Mouse (Mus musculus) hindbrain, embryonic 16.5 days (tissue): ENCODE data around the gene Zfp131. TPM values are rescaled to one million over a fixed set of nuclear protein-coding genes. Genes with fewer than 3 reads are reported as not detected.
A peak's percentile ranks its signal among the peaks of the same experiment; 100 is the strongest.
"Not testable (repeated sequence)": the region's sequence is repeated elsewhere in the genome, so short reads cannot be mapped to it uniquely, and the experiment has no call there.

ENCODE experiments used
- ATAC-seq: fragments of 200-750 bp; cut with Nextera tagmentation; 2 replicates; pipeline ENCODE4 v1.8.0; 2017; ENCODE audit warnings: moderate TSS enrichment, moderate library complexity
- H3K27ac ChIP-seq: fragments of 300-500 bp; sonication (generic); 2 replicates; pipeline ENCODE4 v1.5.1; 2014; ENCODE audit warnings: low read depth, mild to moderate bottlenecking, control low read depth, low read length, moderate library complexity
- H3K27me3 ChIP-seq: fragments of 300-500 bp; sonication (generic); replicated peaks from 2 replicates; pipeline ENCODE4 v1.6.1; 2014; ENCODE audit warnings: low read length; ENCODE audit not compliant: control insufficient read depth, insufficient read depth
- H3K36me3 ChIP-seq: fragments of 300-500 bp; sonication (generic); 2 replicates; pipeline ENCODE4 v1.6.1; 2014; ENCODE audit warnings: mild to moderate bottlenecking, low read length, moderate library complexity, mixed read lengths; ENCODE audit not compliant: control insufficient read depth, insufficient read depth
- H3K4me1 ChIP-seq: fragments of 300-500 bp; sonication (generic); 2 replicates; pipeline ENCODE4 v1.6.1; 2014; ENCODE audit warnings: low read depth, low read length; ENCODE audit not compliant: control insufficient read depth, insufficient read depth
- H3K4me2 ChIP-seq: fragments of 300-500 bp; sonication (generic); 2 replicates; pipeline ENCODE4 v1.6.1; 2014; ENCODE audit warnings: mild to moderate bottlenecking, low read length, control low read depth, moderate library complexity
- H3K4me3 ChIP-seq: fragments of 300-500 bp; sonication (generic); 2 replicates; pipeline ENCODE4 v1.5.1; 2014; ENCODE audit warnings: mild to moderate bottlenecking, low read length, control low read depth, moderate library complexity
- H3K9ac ChIP-seq: fragments of 300-500 bp; sonication (generic); 2 replicates; pipeline ENCODE4 v1.6.1; 2014; ENCODE audit warnings: low read depth, mild to moderate bottlenecking, control low read depth, low read length, moderate library complexity
- H3K9me3 ChIP-seq: fragments of 300-500 bp; sonication (generic); 2 replicates; pipeline ENCODE4 v1.6.1; 2014; ENCODE audit warnings: mild to moderate bottlenecking, low read length, moderate library complexity; ENCODE audit not compliant: control insufficient read depth
- WGBS: fragments of 180-500 bp; shearing (Covaris S2); extraction: QIAGEN DNeasy Blood & Tissue Kit; methylation state at CpG from one replicate; pipeline ENCODE4 v1.1.7; 2014; 5-methylcytosine and 5-hydroxymethylcytosine counted together
- polyA plus RNA-seq: library from polyadenylated mRNA; unstranded; fragments of >200 nt; fragmentation: Nextera tagmentation; extraction: Ambion mirVana; gene quantifications from 2 replicates; pipeline ENCODE4 v1.2.1, GENCODE M21; 2015

Gene Zfp131
- polyA plus RNA-seq = 26.9 and 27.1 TPM in 2 replicates

DNA sequence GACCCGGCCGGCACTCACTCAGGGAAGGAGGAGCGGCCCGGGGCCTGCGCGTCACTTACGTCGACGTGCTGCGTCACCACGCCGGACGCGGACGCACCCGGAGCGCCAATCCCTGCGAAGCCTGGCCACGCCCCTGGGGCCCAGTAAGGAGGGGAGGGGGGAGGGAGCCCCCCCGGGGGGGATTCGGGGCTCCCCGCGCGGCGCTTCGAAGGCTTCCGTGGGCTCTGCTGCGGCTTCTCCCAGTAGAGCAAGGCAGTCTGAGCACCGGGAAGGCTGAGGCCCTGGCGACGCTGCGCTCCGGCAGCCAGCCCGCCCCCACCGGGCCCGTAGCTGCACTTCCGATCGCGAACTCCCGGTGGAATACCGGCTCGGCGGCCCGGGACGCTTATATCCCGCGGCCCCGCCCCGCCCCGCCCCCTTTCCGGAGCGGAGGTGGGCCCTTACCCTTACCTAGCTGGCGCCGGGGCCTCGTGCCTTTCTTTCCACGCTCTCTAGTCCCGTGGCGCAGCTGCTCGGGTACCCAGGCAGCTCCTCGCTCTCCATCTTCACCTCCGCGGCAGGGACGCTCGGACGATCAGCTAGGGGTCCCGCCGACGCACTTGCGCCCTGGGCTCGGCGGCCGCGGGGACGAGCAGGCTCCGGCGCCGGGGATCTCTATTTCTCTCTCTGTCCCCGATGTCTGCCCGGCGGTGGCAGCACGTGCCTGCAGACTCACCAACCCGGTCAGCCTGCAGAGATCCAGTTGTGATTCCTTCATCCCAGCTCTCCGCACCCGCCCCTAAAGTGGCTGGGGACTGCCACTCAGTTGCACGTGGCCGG, at the start of gene Zfp131:
Zfp131 (minus strand) TSS at position 129 of the 819 bp plus-strand sequence.
- peaks cover 6% of the 10 kb centered on the region for H3K36me3 ChIP-seq
- ATAC-seq = peak; percentile 97
- H3K27ac ChIP-seq = peak within 1 kb of the TSS; percentile 96
- peaks cover 15% of the 10 kb centered on the region for H3K4me1 ChIP-seq
- no peaks in the 10 kb centered on the region for H3K9me3 ChIP-seq
- WGBS = under 1% methylated on average over 48 of the region's 86 CpGs
- H3K9ac ChIP-seq = peak within 1 kb of the TSS; percentile 96
- peak within 1 kb of the TSS; percentile 93 for H3K4me3 ChIP-seq
- no peaks in the 10 kb centered on the region for H3K27me3 ChIP-seq
- peak within 1 kb of the TSS; percentile 90 for H3K4me2 ChIP-seq

DNA sequence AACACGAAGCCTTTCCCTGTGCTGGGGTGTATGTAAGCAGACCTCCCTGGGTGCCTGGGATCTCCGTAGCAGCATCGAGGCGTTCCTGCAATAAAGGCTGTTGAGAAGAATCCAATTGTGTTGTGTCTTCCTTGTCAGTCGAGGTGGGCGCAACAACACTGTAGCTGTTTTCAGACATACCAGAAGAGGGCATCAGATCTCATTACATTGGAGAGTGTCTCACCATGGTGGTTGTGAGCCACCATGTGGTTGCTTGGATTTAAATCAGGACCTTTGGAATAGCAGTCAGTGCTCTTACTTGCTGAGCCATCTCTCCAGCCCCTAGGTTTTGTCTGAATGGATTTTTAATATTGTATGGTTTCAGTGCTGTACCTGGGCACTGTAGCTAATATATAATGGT, 49.3 kb upstream of the Zfp131 start:
- not testable (repeated sequence) for H3K36me3 ChIP-seq, H3K27me3 ChIP-seq, H3K4me1 ChIP-seq, H3K27ac ChIP-seq, H3K9ac ChIP-seq, H3K4me3 ChIP-seq, H3K4me2 ChIP-seq, H3K9me3 ChIP-seq
- peak; percentile 68 for ATAC-seq
- WGBS = 18% methylated on average over 6 of the region's 6 CpGs

DNA sequence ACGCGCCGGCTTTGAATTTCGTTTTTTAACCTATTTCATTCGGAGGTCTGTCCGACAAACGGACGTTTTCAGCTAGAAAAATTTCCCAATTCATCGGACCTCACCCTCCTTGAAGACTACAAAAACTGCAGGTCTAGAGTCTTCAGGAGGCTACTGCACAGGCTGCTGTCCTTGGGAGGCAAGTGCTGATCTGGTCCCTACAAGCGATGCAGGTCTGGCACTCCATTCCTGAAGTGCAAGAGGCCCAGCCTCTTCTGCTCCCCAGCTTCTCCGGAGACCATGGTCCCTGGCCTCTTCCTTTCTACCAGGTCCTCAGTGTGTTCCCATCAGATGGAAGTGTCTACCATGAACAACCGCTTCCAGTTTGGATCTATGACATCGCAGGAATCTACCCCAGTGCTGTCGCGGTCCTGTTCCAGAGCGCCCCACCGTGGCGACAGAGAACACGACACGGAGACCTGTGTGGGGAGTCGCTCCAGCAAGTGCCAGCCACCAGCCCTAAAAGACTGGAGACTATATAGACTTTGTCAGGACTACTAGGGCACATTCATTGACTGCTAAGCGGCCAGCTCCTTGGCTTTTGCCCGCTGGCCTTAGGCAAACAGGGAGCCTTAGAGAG, 47.1 kb upstream of the Zfp131 start:
- H3K4me3 ChIP-seq, H3K9ac ChIP-seq, H3K27ac ChIP-seq, H3K4me2 ChIP-seq, H3K36me3 ChIP-seq, H3K4me1 ChIP-seq, H3K27me3 ChIP-seq, H3K9me3 ChIP-seq: not testable (repeated sequence)
- ATAC-seq = peak; percentile 43
- WGBS = 8% methylated on average over 11 of the region's 23 CpGs

DNA sequence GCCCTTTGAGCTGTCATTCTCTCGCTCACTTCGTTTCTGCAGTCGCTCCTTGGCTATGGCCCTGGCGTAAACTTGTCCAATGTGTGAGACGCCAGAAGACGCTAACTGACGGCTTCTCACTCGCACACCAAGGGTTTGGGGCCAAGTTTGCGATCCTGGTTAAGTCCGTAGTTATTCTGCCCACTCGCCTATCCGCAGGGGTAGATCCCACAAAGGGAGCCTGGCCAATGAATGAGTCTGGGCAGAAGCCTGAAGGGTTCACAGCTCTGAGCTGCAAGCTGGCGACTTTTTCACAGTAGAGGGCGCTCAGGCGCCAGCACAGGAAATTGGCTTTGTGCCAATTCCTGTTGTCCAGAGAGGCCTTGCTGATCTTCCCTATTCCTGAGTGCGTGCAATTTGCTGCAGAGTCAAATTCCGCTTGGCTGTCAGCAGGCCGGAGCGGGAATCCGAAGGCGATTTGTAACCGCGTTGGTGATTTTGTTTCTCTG, 45.7 kb upstream of the Zfp131 start:
- peak overlapping the region; percentile 28 for H3K4me3 ChIP-seq
- H3K9me3 ChIP-seq, H3K4me1 ChIP-seq, H3K27ac ChIP-seq, H3K36me3 ChIP-seq, H3K9ac ChIP-seq, H3K27me3 ChIP-seq: not testable (repeated sequence)
- 10% methylated on average over 20 of the region's 23 CpGs for WGBS
- peak; percentile 81 for ATAC-seq
- H3K4me2 ChIP-seq = peak overlapping the region; percentile 48

DNA sequence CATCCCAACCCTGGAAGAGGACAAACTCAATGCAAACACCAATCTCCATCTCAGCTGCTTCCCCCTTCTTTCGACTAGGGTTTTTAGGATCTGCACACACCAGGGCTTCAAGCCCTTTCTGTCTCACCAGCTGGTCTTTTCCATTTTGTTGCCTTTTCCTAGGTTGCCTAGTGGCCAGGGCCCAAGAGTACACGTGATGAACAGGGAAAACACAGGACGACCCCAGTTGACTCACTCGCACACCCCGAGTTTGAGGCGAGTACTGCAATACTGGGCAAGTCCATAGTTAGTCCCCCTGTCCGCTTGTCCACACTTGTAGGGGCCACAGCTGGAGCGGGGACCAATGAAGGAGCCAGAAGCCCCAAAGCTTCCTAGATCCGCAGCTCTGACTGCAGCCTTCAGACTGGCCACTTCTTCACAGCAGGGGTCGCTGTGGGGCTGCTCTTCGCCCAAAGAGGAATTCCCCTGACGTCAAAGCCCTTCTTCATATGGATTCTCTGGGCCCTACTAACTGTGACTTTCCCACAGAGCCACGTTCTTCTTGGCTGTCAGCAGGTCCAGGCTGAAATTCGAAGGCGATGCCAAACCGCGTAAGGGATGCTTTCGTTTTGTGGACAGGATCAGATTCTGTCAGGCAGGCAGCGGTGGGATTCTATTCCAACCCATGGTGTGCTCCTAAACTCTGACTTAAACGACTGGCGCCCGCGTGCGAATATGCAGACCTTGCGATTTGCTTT, 44.8 kb upstream of the Zfp131 start, which contains the start of gene D13Ertd608e:
D13Ertd608e (plus strand) TSS at position 687 of the 737 bp plus-strand sequence.
- H3K9me3 ChIP-seq, H3K27me3 ChIP-seq, H3K9ac ChIP-seq, H3K36me3 ChIP-seq, H3K4me1 ChIP-seq, H3K27ac ChIP-seq: not testable (repeated sequence)
- 18% methylated on average over 18 of the region's 25 CpGs for WGBS
- H3K4me2 ChIP-seq = peak within 1 kb of the TSS; percentile 48
- peak within 1 kb of the TSS; percentile 28 for H3K4me3 ChIP-seq
- ATAC-seq = peak; percentile 48

DNA sequence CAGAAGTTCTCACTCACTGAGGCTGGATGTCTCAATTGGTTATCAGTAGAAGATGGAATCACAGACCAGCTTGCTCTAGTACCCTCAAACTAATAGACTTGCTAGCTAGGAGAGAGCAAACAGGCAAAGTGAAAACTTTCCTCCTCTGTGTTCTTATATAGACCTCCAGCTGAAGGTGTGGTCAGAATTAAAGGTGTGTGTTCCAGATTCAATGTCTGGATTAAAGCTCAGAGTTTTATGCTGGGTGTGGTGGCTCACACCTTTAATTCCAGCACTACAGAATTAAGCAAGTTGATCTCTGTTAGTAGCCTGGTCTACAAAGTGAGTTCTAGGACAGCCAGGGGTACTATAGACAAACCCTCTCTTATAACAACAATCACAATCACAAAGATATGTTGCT, 39.4 kb upstream of the Zfp131 start, which contains the start of gene AF067063:
AF067063 (minus strand) TSS at position 101 of the 400 bp plus-strand sequence.
- H3K9me3 ChIP-seq, H3K27me3 ChIP-seq, H3K36me3 ChIP-seq, H3K27ac ChIP-seq, H3K4me3 ChIP-seq, H3K4me1 ChIP-seq, H3K4me2 ChIP-seq, ATAC-seq, H3K9ac ChIP-seq: not testable (repeated sequence)

DNA sequence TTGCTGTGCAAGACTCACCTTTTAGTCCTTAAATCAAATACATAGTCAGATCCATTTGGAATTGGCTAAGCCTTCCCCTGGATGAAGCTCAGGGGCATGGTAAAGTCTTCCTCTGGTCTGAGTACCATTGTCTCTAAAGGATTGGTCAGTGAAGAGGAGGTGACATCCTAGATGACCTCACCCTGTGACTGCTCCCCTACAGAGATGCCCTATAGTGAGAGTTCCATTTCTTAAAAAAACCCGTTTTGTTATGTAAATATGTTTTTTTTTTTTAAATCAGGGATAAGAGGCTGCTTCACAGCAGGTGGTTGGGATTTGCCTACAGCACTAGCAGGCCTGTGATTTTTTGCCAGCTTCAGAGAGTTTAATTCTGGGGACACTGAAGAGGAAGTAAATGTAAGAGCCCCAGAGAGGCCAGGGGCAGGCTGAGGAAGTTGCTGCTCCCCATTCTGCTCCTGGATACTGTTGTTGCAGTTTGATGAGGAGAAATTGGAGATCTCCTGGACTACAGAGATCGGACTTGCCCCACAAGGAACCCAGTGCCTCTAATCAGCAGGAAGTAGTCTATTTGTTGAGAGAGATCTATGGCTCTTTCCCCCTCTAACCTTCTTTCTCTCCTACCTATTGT, 27.0 kb upstream of the Zfp131 start:
- no peaks in the 10 kb centered on the region for H3K36me3 ChIP-seq
- no peak for ATAC-seq
- WGBS = 17% methylated on average over 2 of the region's 2 CpGs
- H3K9me3 ChIP-seq = no peaks in the 10 kb centered on the region
- no peak overlapping the region for H3K9ac ChIP-seq
- no peaks in the 10 kb centered on the region for H3K27me3 ChIP-seq
- no peak overlapping the region for H3K27ac ChIP-seq
- H3K4me2 ChIP-seq = no peak overlapping the region
- no peaks in the 10 kb centered on the region for H3K4me1 ChIP-seq
- H3K4me3 ChIP-seq = no peak overlapping the region

DNA sequence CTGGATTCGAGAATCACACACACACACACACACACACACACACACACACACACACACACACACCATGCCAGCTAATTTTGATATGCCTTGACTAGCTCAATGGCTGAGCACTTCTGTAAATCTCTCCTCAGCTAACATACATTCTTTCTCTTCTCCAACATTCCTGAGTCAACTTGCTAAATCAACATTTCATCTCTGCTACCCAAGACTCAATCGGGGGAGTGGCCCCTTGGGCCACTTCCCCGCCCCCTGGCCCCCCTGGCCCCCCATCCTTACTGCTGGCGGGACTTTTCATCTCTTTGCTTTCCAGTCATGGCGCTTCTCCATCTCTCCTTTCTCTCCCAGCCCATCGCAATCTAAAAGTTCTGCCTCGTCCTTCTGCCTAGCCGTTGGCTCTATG, 26.1 kb upstream of the Zfp131 start:
- ATAC-seq = no peak
- H3K9me3 ChIP-seq = no peaks in the 10 kb centered on the region
- H3K36me3 ChIP-seq = no peaks in the 10 kb centered on the region
- 63% methylated on average over 8 of the region's 8 CpGs for WGBS
- no peak overlapping the region for H3K9ac ChIP-seq
- H3K4me1 ChIP-seq = no peaks in the 10 kb centered on the region
- H3K4me3 ChIP-seq = no peak overlapping the region
- H3K27ac ChIP-seq = no peak overlapping the region
- no peak overlapping the region for H3K4me2 ChIP-seq
- no peaks in the 10 kb centered on the region for H3K27me3 ChIP-seq
